Mouse (Mus musculus) heart, embryonic 16.5 days (tissue): Measurements from ENCODE around the gene Lsm8. TPM values are rescaled to one million over a fixed set of nuclear protein-coding genes. Genes with fewer than 3 reads are reported as not detected.
"Not testable (repeated sequence)": the region's sequence is repeated elsewhere in the genome, so short reads cannot be mapped to it uniquely, and the experiment has no call there.

Source experiments
- ATAC-seq: fragments of 200-750 bp; cut with Nextera tagmentation; replicated peaks from 2 replicates; pipeline ENCODE4 v1.8.0; 2017; ENCODE audit warnings: moderate number of reproducible peaks; ENCODE audit not compliant: insufficient read depth, low FRiP score; ENCODE audit errors: extremely low read depth
- H3K27ac ChIP-seq: fragments of 300-500 bp; sonication (generic); 2 replicates; pipeline ENCODE4 v1.5.1; 2014; ENCODE audit warnings: mild to moderate bottlenecking, low read length, control low read depth, moderate library complexity
- H3K27me3 ChIP-seq: fragments of 300-500 bp; sonication (generic); 2 replicates; pipeline ENCODE4 v1.6.1; 2014; ENCODE audit warnings: low read length, mixed read lengths; ENCODE audit not compliant: control insufficient read depth, insufficient read depth
- H3K36me3 ChIP-seq: fragments of 300-500 bp; sonication (generic); 2 replicates; pipeline ENCODE4 v1.6.1; 2014; ENCODE audit not compliant: control insufficient read depth, insufficient read depth
- H3K4me1 ChIP-seq: fragments of 300-500 bp; sonication (generic); 2 replicates; pipeline ENCODE4 v1.6.1; 2014; ENCODE audit warnings: low read length, mixed read lengths; ENCODE audit not compliant: control insufficient read depth, insufficient read depth
- H3K4me2 ChIP-seq: fragments of 300-500 bp; sonication (generic); 2 replicates; pipeline ENCODE4 v1.6.1; 2014; ENCODE audit warnings: low read depth, mild to moderate bottlenecking, control low read depth, low read length
- H3K4me3 ChIP-seq: fragments of 300-500 bp; sonication (generic); 2 replicates; pipeline ENCODE4 v1.5.1; 2014; ENCODE audit warnings: mild to moderate bottlenecking, control low read depth, low read length
- H3K9ac ChIP-seq: fragments of 300-500 bp; sonication (generic); 2 replicates; pipeline ENCODE4 v1.6.1; 2014; ENCODE audit warnings: low read length, control low read depth
- H3K9me3 ChIP-seq: fragments of 300-500 bp; sonication (generic); replicated peaks from 2 replicates; pipeline ENCODE4 v1.6.1; 2016; ENCODE audit warnings: low read length; ENCODE audit not compliant: control insufficient read depth
- WGBS: fragments of 180-500 bp; shearing (Covaris S2); extraction: QIAGEN DNeasy Blood & Tissue Kit; methylation state at CpG from one replicate; pipeline ENCODE4 v1.1.7; 2014; 5-methylcytosine and 5-hydroxymethylcytosine counted together
- polyA plus RNA-seq: library from polyadenylated mRNA; unstranded; fragments of >200 nt; fragmentation: Nextera tagmentation; extraction: Ambion mirVana; gene quantifications from 2 replicates; pipeline ENCODE4 v1.2.1, GENCODE M21; 2015

Gene Lsm8
- polyA plus RNA-seq, 1 experiment from 2014 or later = 137 TPM

DNA sequence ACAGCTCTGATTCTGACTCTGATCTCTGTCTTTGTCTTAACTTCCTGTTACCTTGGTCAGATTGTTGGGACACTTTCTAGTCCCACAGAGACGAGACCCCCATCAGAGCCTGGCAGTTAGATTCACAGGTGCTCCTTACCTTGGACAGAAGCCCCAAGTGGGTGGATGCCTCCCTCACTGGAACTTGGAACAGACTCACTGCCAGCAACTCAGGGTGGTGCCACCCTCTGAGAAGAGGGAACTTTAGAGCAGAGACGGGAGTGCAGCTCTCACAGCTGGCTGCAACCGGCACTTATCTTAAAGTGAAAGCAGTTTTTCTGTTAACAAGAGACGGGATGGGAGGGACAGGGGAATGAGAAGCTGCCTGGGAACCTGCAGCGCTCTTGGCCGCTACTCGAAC, 2.8 kb upstream of the Lsm8 start:
- WGBS = 8% methylated on average over 5 of the region's 7 CpGs
- peak overlapping the region; percentile 30 for H3K4me2 ChIP-seq
- H3K36me3 ChIP-seq, H3K9ac ChIP-seq, H3K27me3 ChIP-seq, ATAC-seq, H3K9me3 ChIP-seq, H3K4me1 ChIP-seq, H3K27ac ChIP-seq: not testable (repeated sequence)
- peak overlapping the region; percentile 29; the same call in 1 of the 2 replicates for H3K4me3 ChIP-seq

DNA sequence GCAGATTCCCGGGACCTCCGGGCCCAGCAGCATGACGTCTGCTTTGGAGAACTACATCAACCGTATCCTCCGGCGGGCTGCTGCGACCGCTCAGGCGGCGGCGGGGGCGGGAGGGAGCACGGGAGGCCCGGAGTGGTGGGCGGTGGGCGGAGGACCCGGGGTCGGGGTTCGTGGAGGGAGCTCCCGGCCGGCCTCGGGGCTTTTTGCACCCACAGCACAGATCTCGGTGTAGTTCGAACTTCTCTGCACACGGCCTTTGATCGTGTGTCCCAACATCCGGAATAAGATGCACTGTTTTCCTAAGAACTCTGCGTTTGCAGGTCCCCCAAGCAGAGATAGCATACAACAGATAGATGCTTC, 303 bp downstream of the Lsm8 start:
- under 1% methylated on average over 28 of the region's 28 CpGs for WGBS
- no peak for ATAC-seq
- H3K27ac ChIP-seq = peak overlapping the region; percentile 97

DNA sequence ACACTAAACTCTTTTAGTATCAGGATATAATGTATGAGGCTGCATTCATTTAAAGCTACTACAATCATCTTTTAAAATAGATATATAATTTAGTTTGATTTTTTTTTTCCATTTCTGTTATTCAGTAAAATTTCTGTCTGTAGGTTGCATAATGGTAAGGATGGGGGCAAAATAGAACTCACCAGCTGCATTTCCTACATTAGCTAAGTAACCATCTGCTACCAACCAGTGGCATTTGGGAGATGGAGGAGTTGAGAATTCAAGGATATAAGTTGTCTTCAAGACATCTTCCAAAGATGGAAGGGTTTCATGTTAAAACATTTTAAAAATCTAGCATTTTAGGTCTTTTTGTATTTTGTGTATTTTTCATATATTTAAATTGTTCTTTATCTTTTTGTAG, 6.9 kb downstream of the Lsm8 start:
- H3K27ac ChIP-seq = no peak overlapping the region
- no peaks in the 10 kb centered on the region for H3K27me3 ChIP-seq
- 0 out of 2 replicates have a peak, but pooled peaks cover 2% of the 10 kb centered on the region for H3K4me1 ChIP-seq
- H3K4me2 ChIP-seq = no peak overlapping the region
- H3K9me3 ChIP-seq = no peaks in the 10 kb centered on the region
- ATAC-seq = no peak
- peaks cover 30% of the 10 kb centered on the region for H3K36me3 ChIP-seq
- H3K9ac ChIP-seq = no peak overlapping the region
- no peak overlapping the region for H3K4me3 ChIP-seq

More for the DNA sequence above, 303 bp downstream of the Lsm8 start:
- peak overlapping the region; percentile 74 for H3K4me3 ChIP-seq
- H3K4me2 ChIP-seq = peak overlapping the region; percentile 75
- peaks cover 13% of the 10 kb centered on the region for H3K36me3 ChIP-seq
- H3K9ac ChIP-seq = peak overlapping the region; percentile 94
- no peaks in the 10 kb centered on the region for H3K27me3 ChIP-seq
- H3K4me1 ChIP-seq = peaks cover 12% of the 10 kb centered on the region
- no peaks in the 10 kb centered on the region for H3K9me3 ChIP-seq

DNA sequence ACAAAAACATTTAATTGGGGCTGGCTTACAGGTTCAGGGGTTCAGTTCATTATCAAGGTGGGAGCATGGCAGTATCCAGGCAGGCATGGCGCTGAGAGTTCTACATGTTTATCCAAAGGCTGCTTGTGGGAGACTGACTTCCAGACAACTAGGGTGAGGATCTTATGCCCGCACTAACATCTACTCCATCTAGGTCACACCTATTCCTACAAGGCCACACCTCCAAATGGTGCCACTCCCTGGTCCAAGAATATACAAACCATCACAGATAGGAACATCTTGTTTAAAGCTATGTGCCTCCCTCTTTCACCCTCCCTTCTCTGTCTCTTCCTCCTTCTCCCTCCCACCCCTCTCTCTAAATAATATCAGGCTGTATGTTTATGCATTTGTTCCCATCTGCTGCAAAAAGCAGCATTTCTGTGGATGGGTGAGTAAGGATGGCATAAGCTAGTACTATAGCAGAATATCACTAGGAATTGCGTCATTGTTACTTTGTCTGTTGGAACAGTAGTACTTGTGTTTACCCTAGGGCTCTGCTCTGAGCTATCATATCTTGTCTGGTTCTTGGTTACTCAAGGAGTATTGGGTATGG, 8.2 kb downstream of the Lsm8 start:
- Histone ChIP-seq H3K27me3 (no peaks in the 10 kb centered on the region), H3K36me3 (peaks cover 30% of the 10 kb centered on the region), H3K27ac (no peak overlapping the region), H3K4me3 (no peak overlapping the region), H3K4me2 (no peak overlapping the region), H3K4me1 (no peaks in the 10 kb centered on the region), H3K9me3 (peaks cover 2% of the 10 kb centered on the region), H3K9ac (no peak overlapping the region)
- WGBS = 94% methylated on average over 3 of the region's 3 CpGs
- ATAC-seq = no peak

DNA sequence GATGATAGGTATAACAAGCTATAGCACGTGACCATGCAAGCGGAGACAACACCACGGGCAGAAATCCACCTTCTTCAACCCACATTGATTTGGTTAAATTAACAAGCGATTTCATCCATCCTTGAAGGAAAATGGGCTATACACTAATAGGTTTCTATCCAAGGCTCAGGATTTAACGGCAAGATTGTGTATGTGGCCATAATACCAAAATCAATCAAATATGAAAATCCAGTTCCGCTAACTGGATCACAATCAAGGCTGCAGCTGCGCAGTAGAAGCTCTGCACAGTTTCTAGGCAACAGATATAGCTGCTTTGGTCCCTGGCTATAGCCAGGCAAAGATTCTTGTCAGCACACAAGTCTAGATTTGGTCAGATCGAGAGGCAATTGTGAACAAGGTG, 17.6 kb downstream of the Lsm8 start, which contains the start of gene Ankrd7:
TSS of gene Ankrd7 (plus strand) at position 301 of the 400 bp plus-strand sequence.
- H3K4me2 ChIP-seq = no peak within 1 kb of the TSS
- ATAC-seq = no peak
- H3K27me3 ChIP-seq = no peaks in the 10 kb centered on the region
- H3K36me3 ChIP-seq = no peaks in the 10 kb centered on the region
- WGBS = 91% methylated on average over 8 of the region's 8 CpGs
- H3K27ac ChIP-seq = no peak within 1 kb of the TSS
- no peaks in the 10 kb centered on the region for H3K4me1 ChIP-seq
- H3K4me3 ChIP-seq = no peak within 1 kb of the TSS
- no peak within 1 kb of the TSS for H3K9ac ChIP-seq
- peaks cover 5% of the 10 kb centered on the region for H3K9me3 ChIP-seq

DNA sequence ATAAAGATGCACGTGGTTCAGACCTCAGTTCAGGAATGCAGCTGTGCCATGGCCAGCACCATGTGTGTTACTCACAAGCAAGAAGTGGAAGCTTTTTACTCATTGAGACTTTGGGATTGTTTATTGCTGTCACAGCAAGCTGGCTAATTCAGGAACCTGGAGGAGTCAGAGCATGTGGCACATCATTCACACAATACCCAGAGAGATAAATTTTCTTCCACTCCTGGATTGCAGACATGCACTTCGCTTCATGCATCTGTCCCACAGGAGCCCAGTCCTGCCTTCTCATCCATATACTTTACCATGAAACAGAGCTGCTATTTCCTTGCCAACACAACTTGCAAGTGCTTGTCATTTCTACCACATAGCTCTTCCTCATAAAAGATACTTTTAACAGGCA, 40.7 kb downstream of the Lsm8 start:
- Histone ChIP-seq H3K4me2 (no peak overlapping the region), H3K9ac (no peak overlapping the region), H3K36me3 (no peaks in the 10 kb centered on the region), H3K4me1 (no peaks in the 10 kb centered on the region), H3K27me3 (no peaks in the 10 kb centered on the region), H3K27ac (no peak overlapping the region), H3K4me3 (no peak overlapping the region), H3K9me3 (no peaks in the 10 kb centered on the region)
- no peak for ATAC-seq
- whole genome bisulfite sequencing = 62% methylated on average over 2 of the region's 2 CpGs

DNA sequence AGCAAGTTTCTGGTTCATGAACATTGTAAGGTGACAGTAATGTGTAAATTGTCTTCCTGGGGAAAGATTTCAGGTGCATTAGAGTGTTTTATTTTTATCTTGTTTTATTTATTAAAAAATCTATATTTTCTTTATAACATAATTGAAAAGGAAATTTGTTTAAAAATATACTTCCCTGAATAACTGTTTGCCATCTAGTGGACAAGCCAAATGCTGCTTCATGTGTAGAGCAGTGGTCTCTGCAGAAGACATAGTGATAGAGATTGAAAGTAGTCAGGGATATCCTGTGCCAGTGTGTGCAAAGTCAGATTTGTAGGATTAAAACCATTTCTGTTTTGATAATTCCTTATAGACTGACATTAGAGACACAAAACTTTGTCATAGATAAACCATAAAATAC, 45.8 kb downstream of the Lsm8 start:
- ATAC-seq = no peak
- Histone ChIP-seq H3K9ac (no peak overlapping the region), H3K4me2 (no peak overlapping the region), H3K36me3 (no peaks in the 10 kb centered on the region), H3K9me3 (no peaks in the 10 kb centered on the region), H3K27ac (no peak overlapping the region), H3K4me3 (no peak overlapping the region), H3K27me3 (no peaks in the 10 kb centered on the region), H3K4me1 (no peaks in the 10 kb centered on the region)

Other genes starting within 250 kb of the Lsm8 start
- gene Ankrd7, start 17.7 kb downstream of the Lsm8 start, polyA plus RNA-seq = 0.21 TPM in 1 of 2 replicates, not detected in the other